Mouse (Mus musculus): Measurements from ENCODE around the gene Tldc1. TPM values are rescaled to one million over a fixed set of nuclear protein-coding genes. Genes with fewer than 3 reads are reported as not detected.

The Tldc1 gene
- polyA plus RNA-seq, 1 experiment from 2014 or later = 14.8 TPM

DNA sequence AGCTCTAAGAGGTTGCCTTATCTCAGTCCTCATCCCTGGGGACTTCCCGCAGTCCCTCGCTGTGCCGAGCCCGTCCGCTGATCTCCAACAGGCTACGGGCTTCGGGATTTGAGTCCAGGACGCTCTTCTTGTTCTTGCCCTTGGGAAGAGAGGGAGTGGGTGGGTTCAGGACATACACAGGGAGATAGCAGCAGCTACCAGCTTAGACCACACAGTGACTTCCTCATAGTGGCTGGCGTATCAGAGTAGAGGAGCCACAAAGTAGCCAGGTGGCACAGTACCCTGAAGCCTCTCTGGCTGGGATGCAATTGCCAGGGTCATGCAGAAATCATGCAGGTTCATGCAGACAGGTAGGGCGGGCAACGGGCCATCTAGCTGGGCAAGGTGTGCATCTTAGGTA is 16.5 kb downstream of the Tldc1 start:
- Histone ChIP-seq H3K9me3 (no peaks in the 10 kb centered on the region), H3K36me3 (peaks cover 8% of the 10 kb centered on the region), H3K27ac (no peak overlapping the region), H3K27me3 (no peaks in the 10 kb centered on the region), H3K4me3 (no peak overlapping the region), H3K9ac (no peak overlapping the region), H3K4me1 (peaks cover 8% of the 10 kb centered on the region), H3K4me2 (no peak overlapping the region)
- no peak for ATAC-seq (ENCODE audit: borderline replicate concordance, extremely low read depth, low FRiP score, low TSS enrichment)
- WGBS = 81% methylated on average over 11 of the region's 11 CpGs

DNA sequence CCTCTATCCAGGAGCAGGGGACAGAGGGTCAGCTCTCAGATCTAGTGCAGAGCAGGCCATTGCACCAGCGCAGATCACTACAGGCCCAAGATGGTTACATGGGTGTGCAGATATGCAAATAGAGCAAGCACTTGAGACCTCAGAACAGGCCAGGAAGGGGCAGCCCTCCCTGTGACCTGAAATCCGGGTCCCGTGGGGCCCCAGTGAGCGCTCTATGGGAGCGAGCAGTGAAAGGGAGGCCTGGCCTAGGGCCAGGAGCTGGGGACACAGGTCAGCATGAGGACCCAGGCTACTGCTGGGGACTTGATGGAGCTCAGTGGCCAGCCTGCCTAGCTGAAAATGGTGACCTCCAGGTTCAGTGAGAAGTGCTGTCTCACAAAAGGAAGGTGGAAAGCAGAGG is 21.7 kb downstream of the Tldc1 start:
- ATAC-seq (ENCODE audit: borderline replicate concordance, extremely low read depth, low FRiP score, low TSS enrichment) = no peak
- Histone ChIP-seq H3K4me2 (no peak overlapping the region), H3K9me3 (no peaks in the 10 kb centered on the region), H3K27ac (no peak overlapping the region), H3K4me3 (no peak overlapping the region), H3K4me1 (peaks cover 29% of the 10 kb centered on the region), H3K27me3 (no peaks in the 10 kb centered on the region), H3K9ac (no peak overlapping the region), H3K36me3 (peaks cover 5% of the 10 kb centered on the region; the same call in 1 of the 2 replicates)
- 33% methylated on average over 5 of the region's 5 CpGs for WGBS

DNA sequence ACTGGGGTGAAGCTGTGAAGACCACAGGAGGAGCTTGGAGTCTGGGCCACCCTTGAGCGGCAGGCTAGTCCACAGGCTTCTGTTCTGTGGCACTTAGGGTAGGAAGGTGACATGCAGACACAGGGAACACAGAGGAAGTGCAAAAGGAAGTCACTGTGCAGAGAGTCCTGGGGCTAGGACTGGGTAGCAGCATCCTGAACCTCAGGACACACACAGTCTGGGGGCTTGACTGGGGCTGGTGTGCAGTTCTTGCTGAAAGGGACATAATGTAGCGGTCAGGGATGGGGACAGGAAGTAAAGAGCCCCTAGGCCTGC is 22.1 kb downstream of the Tldc1 start:
- H3K4me3 ChIP-seq = no peak overlapping the region; the same call in 1 of the 2 replicates
- 0 out of 2 replicates have a peak, but pooled peaks cover under 1% of the 10 kb centered on the region for H3K36me3 ChIP-seq
- no peak for ATAC-seq (ENCODE audit: borderline replicate concordance, extremely low read depth, low FRiP score, low TSS enrichment)
- peak overlapping the region; percentile 51 for H3K4me2 ChIP-seq
- 70% methylated on average over 2 of the region's 2 CpGs for WGBS
- peaks cover 29% of the 10 kb centered on the region for H3K4me1 ChIP-seq
- no peaks in the 10 kb centered on the region for H3K9me3 ChIP-seq
- peak overlapping the region; percentile 11; the same call in 1 of the 2 replicates for H3K27ac ChIP-seq
- H3K27me3 ChIP-seq = no peaks in the 10 kb centered on the region
- H3K9ac ChIP-seq = no peak overlapping the region

DNA sequence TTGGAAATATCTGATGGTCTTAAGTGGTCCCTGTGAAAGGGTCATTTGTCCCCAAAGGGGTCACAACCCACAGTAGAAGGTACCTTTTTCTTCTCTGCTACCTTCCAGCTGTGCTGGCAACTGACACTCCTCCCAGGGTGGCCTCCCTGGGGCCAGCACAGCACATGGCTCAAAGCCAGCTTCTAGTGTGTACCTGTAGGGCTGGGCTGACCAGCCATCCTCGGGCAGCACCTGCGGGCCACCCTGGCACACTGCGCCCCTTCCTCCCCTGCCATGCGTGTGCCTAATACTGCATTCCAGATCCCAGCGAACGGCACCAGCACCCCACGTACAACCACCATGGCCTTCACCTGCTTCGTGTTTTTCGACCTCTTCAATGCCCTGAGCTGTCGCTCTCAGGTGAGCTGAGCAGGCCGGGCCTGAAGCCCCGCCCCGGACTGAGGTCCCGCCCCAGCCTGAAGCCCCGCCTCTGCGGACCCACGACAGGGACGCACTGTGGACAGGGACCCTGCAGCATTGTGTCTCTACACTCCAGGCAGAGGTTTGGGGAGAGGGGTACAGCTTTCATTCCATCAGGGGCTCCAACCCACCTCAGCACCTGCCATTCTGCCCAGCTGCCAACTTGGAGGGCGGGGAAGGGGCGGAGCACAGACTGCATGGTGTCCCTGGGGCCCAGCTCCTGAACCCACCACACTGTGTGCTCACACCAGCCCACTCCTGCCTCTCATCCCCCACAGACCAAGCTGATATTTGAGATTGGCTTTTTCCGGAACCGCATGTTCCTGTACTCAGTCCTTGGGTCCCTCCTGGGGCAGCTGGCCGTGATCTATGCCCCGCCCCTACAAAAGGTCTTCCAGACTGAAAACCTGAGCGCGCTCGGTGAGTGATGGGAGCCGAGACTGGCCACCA is 22.7 kb downstream of the Tldc1 start:
- Histone ChIP-seq H3K4me1 (peaks cover 29% of the 10 kb centered on the region), H3K27me3 (no peaks in the 10 kb centered on the region), H3K36me3 (no peaks in the 10 kb centered on the region), H3K27ac (peak overlapping the region; percentile 11; the same call in 1 of the 2 replicates), H3K9me3 (no peaks in the 10 kb centered on the region), H3K4me2 (peak overlapping the region; percentile 51), H3K9ac (no peak overlapping the region), H3K4me3 (peak overlapping the region; percentile 26)
- peak; percentile 20; the same call in 1 of the 2 replicates for ATAC-seq (ENCODE audit: borderline replicate concordance, extremely low read depth, low FRiP score, low TSS enrichment)
- WGBS = 21% methylated on average over 28 of the region's 28 CpGs

DNA sequence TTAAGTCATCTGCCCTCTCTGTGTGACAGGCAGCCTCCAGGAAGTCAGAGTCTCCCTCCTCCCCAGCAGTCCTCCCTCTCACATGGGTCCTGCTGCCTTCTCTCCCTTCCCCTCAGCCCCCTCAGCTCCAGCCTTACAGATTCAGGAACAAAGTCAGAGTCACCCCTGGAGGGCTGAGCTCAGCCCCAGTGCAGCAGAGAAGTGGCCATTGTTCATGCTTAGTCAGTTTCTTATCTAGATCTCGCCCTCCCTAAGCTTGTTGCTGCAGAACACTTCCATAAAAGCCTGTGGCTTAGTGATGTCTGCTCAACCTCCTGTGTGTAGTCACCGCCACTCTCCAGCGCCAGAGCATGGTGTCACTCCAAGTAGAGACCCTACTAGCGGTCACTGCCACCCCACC is 33.6 kb downstream of the Tldc1 start:
- ATAC-seq (ENCODE audit: borderline replicate concordance, extremely low read depth, low FRiP score, low TSS enrichment) = no peak
- 56% methylated on average over 4 of the region's 4 CpGs for whole genome bisulfite sequencing
- H3K4me1 ChIP-seq = peaks cover 20% of the 10 kb centered on the region

DNA sequence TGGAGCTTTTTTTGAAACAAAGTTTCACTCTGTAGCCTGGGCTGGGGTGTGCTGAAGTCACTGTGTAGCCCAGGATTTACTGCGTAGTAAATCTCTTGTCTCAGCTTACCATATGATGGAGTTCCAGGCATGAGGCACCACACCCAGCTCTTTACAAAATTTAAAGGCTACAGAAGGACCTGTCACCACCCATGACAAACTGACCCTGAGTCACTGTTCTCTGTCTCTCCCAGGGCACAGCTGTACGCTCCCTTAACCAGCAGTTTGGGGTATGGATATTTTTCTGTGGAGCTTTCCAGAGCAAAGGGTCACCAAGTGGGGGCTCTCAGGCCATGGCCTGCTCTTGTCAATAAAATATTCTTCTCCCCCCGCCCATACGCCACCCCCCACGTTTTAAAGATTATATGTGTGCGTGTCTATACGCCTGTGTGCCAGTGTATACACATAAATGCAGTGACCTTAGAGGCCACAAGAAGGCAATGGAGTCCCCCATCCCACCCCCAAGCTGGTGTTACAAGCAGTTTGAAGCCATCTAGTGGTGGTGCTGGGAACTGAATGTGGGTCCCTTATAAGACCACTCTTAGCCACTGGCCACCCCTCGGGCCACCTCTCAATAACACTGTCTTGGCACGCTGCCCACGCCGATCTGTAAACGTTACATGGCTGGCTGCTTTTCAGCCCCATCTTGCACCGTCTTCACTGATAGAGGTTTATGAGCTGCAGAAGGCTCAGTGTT is 34.8 kb downstream of the Tldc1 start:
- Histone ChIP-seq H3K27ac (no peak overlapping the region), H3K36me3 (no peaks in the 10 kb centered on the region), H3K4me2 (no peak overlapping the region), H3K4me3 (no peak overlapping the region), H3K9me3 (no peaks in the 10 kb centered on the region), H3K27me3 (no peaks in the 10 kb centered on the region), H3K9ac (no peak overlapping the region), H3K4me1 (peaks cover 28% of the 10 kb centered on the region)
- 38% methylated on average over 13 of the region's 13 CpGs for WGBS
- no peak for ATAC-seq (ENCODE audit: borderline replicate concordance, extremely low read depth, low FRiP score, low TSS enrichment)

More for the DNA sequence above, 33.6 kb downstream of the Tldc1 start:
- H3K4me3 ChIP-seq = no peak overlapping the region
- no peak overlapping the region for H3K4me2 ChIP-seq
- no peak overlapping the region for H3K9ac ChIP-seq
- no peaks in the 10 kb centered on the region for H3K9me3 ChIP-seq
- H3K27ac ChIP-seq = no peak overlapping the region; the same call in 1 of the 2 replicates
- H3K36me3 ChIP-seq = no peaks in the 10 kb centered on the region
- no peaks in the 10 kb centered on the region for H3K27me3 ChIP-seq

DNA sequence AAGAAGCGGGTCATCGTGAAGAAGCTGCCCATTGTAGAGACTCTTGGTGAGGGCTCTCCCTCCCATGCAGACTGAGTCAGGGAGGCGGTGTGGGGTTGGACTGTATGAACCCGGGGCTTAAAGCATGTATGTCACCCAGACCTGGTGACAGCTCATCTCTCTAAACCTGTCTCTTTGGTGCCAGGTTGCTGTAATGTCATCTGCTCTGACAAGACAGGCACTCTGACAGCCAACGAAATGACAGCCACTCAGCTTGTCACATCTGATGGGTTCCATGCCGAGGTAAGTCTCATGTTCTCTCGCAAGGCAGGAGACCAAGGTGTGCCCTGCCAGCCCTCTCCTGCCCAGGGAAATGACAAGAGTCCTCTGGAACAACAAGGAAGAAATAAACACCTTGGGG is 35.8 kb downstream of the Tldc1 start:
- ATAC-seq (ENCODE audit: borderline replicate concordance, extremely low read depth, low FRiP score, low TSS enrichment) = no peak
- Histone ChIP-seq H3K27me3 (no peaks in the 10 kb centered on the region), H3K4me2 (no peak overlapping the region), H3K4me1 (peaks cover 34% of the 10 kb centered on the region), H3K4me3 (no peak overlapping the region), H3K9me3 (no peaks in the 10 kb centered on the region), H3K9ac (no peak overlapping the region), H3K36me3 (no peaks in the 10 kb centered on the region), H3K27ac (no peak overlapping the region)
- WGBS = 85% methylated on average over 7 of the region's 7 CpGs

DNA sequence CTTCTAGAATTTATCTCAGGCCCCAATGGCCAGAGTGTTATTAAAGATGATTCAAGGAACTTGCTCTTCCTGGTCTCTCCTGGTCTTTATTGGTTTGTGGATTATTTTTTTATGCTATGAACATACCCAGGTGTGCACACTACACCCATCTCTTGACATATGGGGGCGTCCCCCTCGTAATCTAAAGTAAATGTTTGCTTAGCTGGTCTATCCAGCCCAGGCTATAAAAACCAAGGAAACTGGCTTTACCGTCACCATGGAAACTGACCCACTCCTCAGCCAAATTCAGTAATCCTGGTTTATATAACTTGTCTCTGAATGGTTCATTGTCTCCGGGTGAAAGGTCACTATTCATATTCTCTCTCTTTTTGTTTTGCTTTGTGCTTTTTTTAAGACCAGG is 37.6 kb downstream of the Tldc1 start:
- Histone ChIP-seq H3K4me1 (peaks cover 34% of the 10 kb centered on the region), H3K36me3 (no peaks in the 10 kb centered on the region), H3K27ac (peak overlapping the region; percentile 70), H3K9me3 (no peaks in the 10 kb centered on the region), H3K4me2 (no peak overlapping the region), H3K4me3 (no peak overlapping the region), H3K27me3 (no peaks in the 10 kb centered on the region), H3K9ac (no peak overlapping the region)
- peak; percentile 40; the same call in 1 of the 2 replicates for ATAC-seq (ENCODE audit: borderline replicate concordance, extremely low read depth, low FRiP score, low TSS enrichment)
- WGBS = 33% methylated on average over 4 of the region's 4 CpGs

DNA sequence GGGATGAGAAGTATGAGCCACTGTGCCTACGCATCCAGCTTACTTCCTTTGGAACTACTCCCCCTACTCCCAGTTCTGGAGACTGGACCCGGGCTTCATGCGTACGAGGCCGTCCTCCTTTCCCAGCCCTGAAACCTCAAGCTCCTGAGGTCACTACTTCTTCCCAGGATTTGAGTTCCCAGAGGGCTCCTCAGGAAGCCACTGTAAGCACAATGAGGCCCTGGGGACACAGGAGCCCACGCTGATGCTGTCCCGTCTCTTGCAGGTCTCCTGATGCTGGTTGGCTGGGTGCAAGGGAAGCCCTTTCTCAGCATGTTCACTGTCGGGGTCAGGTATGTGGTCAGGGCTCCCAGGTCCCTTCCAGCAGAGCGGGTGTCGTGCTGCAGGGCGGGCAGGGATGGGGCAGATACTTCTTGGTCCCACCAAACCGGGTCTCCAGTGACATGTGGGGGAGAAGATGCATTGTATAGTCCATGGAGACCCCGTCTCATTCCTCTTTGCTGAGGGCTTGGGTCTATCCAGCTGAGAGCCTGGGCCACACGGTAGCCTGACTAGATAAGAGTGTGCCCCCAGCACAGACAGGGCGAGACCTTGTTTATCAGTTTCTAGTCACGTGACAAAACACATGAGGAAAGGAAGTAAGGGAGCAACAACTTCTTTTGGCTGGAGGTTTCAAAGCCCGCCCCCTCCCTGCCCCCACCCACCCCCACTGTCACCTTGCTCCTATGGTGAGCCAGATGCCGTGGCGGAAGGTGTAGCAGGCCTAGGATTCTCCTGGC is 39.9 kb downstream of the Tldc1 start:
- Histone ChIP-seq H3K4me1 (peaks cover 23% of the 10 kb centered on the region), H3K9me3 (no peaks in the 10 kb centered on the region), H3K36me3 (no peaks in the 10 kb centered on the region), H3K9ac (no peak overlapping the region), H3K4me3 (no peak overlapping the region), H3K27ac (no peak overlapping the region), H3K27me3 (no peaks in the 10 kb centered on the region), H3K4me2 (no peak overlapping the region)
- ATAC-seq (ENCODE audit: borderline replicate concordance, extremely low read depth, low FRiP score, low TSS enrichment) = no peak
- 71% methylated on average over 19 of the region's 19 CpGs for WGBS

DNA sequence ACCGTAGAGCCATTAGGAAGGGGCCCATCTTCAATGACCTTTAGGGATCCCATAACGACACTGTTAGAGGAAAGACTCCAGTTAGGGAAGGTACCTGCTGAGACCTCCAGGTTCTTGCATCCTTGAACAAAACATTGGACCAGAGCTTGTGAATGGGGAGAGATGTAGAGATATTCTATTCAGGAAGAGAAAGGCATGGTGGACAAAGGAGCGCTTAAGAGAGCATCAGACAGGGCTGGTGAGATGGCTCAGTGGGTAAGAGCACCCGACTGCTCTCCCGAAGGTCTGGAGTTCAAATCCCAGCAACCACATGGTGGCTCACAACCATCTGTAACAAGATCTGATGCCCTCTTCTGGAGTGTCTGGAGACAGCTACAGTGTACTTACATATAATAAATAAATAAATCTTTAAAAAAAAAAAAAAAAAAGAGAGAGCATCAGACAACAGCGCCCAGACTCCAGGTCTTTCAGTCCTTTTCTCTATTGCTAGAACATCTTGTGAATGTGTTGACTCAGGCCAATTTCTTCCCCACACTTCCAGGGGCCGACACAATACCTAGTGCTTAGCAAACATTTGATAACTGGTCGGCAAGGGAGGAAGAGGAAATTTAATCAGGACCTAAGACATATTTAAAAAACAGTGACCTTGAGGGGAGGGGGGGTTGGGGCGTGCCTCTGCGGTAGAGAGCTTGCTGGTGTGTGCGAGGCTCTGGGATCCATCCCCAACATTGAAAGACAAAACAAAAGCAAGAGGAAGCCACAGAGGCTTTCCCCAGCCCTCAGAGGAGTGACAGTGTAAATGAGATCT is 40.9 kb downstream of the Tldc1 start:
- 52% methylated on average over 11 of the region's 11 CpGs for WGBS
- ATAC-seq (ENCODE audit: borderline replicate concordance, extremely low read depth, low FRiP score, low TSS enrichment) = no peak
- H3K27ac ChIP-seq = no peak overlapping the region
- peaks cover 22% of the 10 kb centered on the region for H3K4me1 ChIP-seq
- no peak overlapping the region for H3K9ac ChIP-seq
- H3K9me3 ChIP-seq = no peaks in the 10 kb centered on the region
- no peak overlapping the region for H3K4me3 ChIP-seq
- H3K4me2 ChIP-seq = no peak overlapping the region
- no peaks in the 10 kb centered on the region for H3K27me3 ChIP-seq
- no peaks in the 10 kb centered on the region for H3K36me3 ChIP-seq

DNA sequence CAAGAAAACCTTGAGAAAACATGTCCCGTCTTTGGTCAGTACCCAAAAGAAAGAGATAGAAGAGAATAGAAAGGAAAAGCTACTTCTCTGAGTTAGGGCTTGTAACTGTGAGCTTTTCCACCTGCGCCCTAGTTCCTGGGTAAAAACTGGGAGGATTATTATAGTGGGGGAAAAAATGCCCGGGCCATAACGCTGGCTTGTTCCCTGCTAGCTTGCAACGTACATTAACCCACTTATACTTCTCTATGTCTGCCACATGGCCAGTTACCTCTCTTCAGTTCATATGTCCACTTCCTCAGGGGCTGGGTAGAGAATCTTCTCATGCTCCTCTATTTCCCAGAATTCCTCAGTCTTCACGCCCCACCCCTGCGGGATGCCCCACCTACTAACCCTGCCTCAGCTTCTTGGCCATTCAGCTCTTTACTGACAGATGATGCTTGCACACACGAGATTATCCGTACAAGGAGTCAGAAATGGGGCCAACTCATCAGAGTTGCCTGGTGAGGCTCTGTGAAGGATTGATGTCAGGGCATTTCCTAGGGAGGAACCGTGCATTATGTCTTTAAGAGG is 41.8 kb downstream of the Tldc1 start:
- ATAC-seq (ENCODE audit: borderline replicate concordance, extremely low read depth, low FRiP score, low TSS enrichment) = no peak
- H3K27me3 ChIP-seq = no peaks in the 10 kb centered on the region
- H3K4me2 ChIP-seq = no peak overlapping the region
- no peaks in the 10 kb centered on the region for H3K9me3 ChIP-seq
- no peak overlapping the region for H3K9ac ChIP-seq
- H3K4me1 ChIP-seq = peaks cover 20% of the 10 kb centered on the region
- no peak overlapping the region for H3K4me3 ChIP-seq
- no peaks in the 10 kb centered on the region for H3K36me3 ChIP-seq
- 79% methylated on average over 10 of the region's 10 CpGs for WGBS
- H3K27ac ChIP-seq = no peak overlapping the region
